Mouse (Mus musculus) stomach, embryonic 14.5 days (tissue): ENCODE data around the gene Stxbp4. TPM values are rescaled to one million over a fixed set of nuclear protein-coding genes. Genes with fewer than 3 reads are reported as not detected.

Source experiments
- ATAC-seq: fragments of 200-750 bp; cut with Nextera tagmentation; 2 replicates; pipeline ENCODE4 v1.8.0; 2017; ENCODE audit warnings: low read depth, moderate TSS enrichment; ENCODE audit not compliant: insufficient number of reproducible peaks, insufficient read depth, low FRiP score
- H3K27ac ChIP-seq: fragments of 300-500 bp; sonication (generic); 2 replicates; pipeline ENCODE4 v1.5.1; 2014; ENCODE audit warnings: mild to moderate bottlenecking, low read length, moderate library complexity, mixed read lengths
- H3K27me3 ChIP-seq: fragments of 300-500 bp; sonication (generic); 2 replicates; pipeline ENCODE4 v1.6.1; 2014; ENCODE audit warnings: low read length, control low read depth, mixed read lengths; ENCODE audit not compliant: control insufficient read depth, insufficient read depth
- H3K36me3 ChIP-seq: fragments of 300-500 bp; sonication (generic); 2 replicates; pipeline ENCODE4 v1.6.1; 2014; ENCODE audit warnings: mild to moderate bottlenecking, control low read depth, low read length, moderate library complexity, mixed read lengths; ENCODE audit not compliant: control insufficient read depth, insufficient read depth
- H3K4me1 ChIP-seq: fragments of 300-500 bp; sonication (generic); 2 replicates; pipeline ENCODE4 v1.6.1; 2014; ENCODE audit warnings: low read length, control low read depth, mixed read lengths; ENCODE audit not compliant: control insufficient read depth, insufficient read depth
- H3K4me2 ChIP-seq: fragments of 300-500 bp; sonication (generic); replicated peaks from 2 replicates; pipeline ENCODE4 v1.6.1; 2014; ENCODE audit warnings: low read depth, low read length, control low read depth
- H3K4me3 ChIP-seq: fragments of 300-500 bp; sonication (generic); 2 replicates; pipeline ENCODE4 v1.5.1; 2014; ENCODE audit warnings: low read depth, low read length, control low read depth
- H3K9ac ChIP-seq: fragments of 300-500 bp; sonication (generic); replicated peaks from 2 replicates; pipeline ENCODE4 v1.6.1; 2014; ENCODE audit warnings: low read depth, mild to moderate bottlenecking, control low read depth, low read length, moderate library complexity, mixed read lengths
- H3K9me3 ChIP-seq: fragments of 300-500 bp; sonication (generic); 2 replicates; pipeline ENCODE4 v1.6.1; 2016; ENCODE audit warnings: low read depth, low read length, control low read depth; ENCODE audit not compliant: control insufficient read depth
- WGBS: fragments of 180-500 bp; shearing (Covaris S2); extraction: QIAGEN DNeasy Blood & Tissue Kit; methylation state at CpG from one replicate; pipeline ENCODE4 v1.1.7; 2014; 5-methylcytosine and 5-hydroxymethylcytosine counted together
- polyA plus RNA-seq: library from polyadenylated mRNA; unstranded; fragments of >200 nt; fragmentation: Nextera tagmentation; extraction: Ambion mirVana; gene quantifications from 2 replicates; pipeline ENCODE4 v1.2.1, GENCODE M21; 2014

Stxbp4 gene
- polyA plus RNA-seq, 1 experiment from 2014 or later, result 27.2 TPM

DNA sequence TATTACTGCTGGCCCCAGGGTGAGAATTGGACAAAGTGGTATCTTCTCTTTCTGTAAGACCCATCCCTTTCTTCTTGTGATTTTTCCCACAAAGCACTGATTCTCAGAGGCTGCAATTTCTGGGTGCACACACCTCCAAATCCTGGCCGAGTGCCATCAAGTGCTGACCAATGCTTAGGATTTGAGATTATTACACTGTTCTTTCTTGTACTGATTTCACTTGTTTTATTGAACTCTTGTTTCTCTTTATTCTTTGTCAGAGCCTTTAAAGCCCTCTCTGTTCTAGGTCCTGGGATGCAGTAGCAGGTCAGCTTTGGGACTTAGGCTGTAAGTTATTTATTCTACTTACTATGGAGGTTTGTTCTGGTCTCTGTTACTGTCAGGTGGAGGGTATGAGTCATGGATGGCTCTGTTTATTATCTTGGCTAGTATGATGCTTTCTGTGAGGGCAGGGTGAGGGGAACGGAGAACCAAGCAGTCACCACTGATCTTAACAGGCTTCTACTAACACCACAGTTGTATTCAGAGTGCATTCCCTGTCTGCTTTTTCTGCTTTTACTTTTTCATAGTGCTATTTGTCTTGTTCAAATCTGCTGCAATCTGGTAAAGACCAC lies 67.1 kb downstream of the Stxbp4 start:
- Histone ChIP-seq H3K36me3 (0 out of 2 replicates have a peak, but pooled peaks cover 3% of the 10 kb centered on the region), H3K4me2 (no peak overlapping the region), H3K4me1 (no peaks in the 10 kb centered on the region), H3K9ac (no peak overlapping the region), H3K9me3 (no peaks in the 10 kb centered on the region), H3K27ac (no peak overlapping the region), H3K4me3 (no peak overlapping the region), H3K27me3 (no peaks in the 10 kb centered on the region)
- WGBS, result 72% methylated on average over 2 of the region's 2 CpGs
- no peak for ATAC-seq

DNA sequence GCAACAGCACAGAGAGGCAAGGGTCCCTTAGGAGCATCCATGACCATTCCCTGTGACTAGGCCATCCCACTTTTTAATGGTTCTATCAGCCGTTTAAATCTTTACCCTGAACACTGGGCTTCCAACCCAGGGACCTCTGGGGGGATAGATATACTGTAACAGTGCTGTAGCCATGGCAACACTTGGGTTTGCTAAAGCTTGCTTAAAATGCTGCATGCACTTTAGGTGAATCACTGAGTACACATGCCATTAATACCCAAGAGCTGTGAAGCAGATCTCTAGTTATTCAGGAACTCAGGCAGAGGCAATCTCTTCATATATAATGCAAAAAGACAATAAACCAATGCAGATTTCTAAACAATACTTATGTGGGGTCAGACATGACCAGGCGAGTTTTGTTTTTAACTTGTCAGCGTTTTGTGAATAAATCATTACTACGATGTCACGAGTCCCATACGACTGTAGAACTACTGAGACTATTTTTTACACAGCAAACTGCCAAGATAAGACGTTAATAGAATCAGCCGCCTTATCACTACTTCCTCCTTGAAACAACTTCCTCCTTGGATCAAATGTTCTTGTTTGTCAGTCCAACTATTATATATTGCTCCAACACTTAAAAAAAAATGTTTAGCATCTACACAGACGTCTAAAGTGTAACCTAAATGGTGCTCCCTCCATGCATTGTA lies 79.4 kb downstream of the Stxbp4 start:
- 0 out of 2 replicates have a peak, but pooled peaks have one; percentile 53 for ATAC-seq
- Histone ChIP-seq H3K27me3 (no peaks in the 10 kb centered on the region), H3K36me3 (no peaks in the 10 kb centered on the region), H3K9me3 (no peaks in the 10 kb centered on the region), H3K9ac (no peak overlapping the region), H3K27ac (no peak overlapping the region), H3K4me3 (no peak overlapping the region), H3K4me1 (no peaks in the 10 kb centered on the region), H3K4me2 (no peak overlapping the region)
- WGBS, result 44% methylated on average over 9 of the region's 9 CpGs

GRCm38 (mm10) chr11:90556517-90556916 lies 81.4 kb downstream of the Stxbp4 start:
- no peak overlapping the region for H3K4me3 ChIP-seq
- no peaks in the 10 kb centered on the region for H3K36me3 ChIP-seq
- no peak overlapping the region for H3K27ac ChIP-seq
- ATAC-seq, result no peak
- no peak overlapping the region for H3K9ac ChIP-seq
- H3K4me1 ChIP-seq, result no peaks in the 10 kb centered on the region
- H3K9me3 ChIP-seq, result no peaks in the 10 kb centered on the region
- H3K27me3 ChIP-seq, result no peaks in the 10 kb centered on the region
- 51% methylated on average over 4 of the region's 4 CpGs for WGBS
- no peak overlapping the region for H3K4me2 ChIP-seq

DNA sequence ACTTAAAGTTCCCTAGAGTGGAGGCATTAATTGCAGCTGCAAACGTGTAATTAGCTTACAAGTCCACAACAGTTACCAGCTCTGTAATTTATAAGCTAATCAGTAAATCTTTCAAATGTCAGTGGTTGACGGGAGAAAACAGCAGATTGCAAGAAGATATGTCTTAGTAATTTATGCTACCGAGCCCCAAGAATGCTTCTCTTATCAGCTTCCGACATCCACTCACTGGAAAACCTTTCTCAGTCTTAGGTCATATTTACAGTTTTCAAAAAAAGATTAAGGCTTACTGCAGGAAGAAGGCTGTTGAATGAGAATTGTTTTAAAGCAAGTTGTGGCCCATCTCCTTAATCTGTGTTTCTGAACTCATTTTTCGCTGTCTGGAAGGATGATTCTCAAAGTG lies 83.9 kb downstream of the Stxbp4 start:
- no peak for ATAC-seq
- Histone ChIP-seq H3K9ac (no peak overlapping the region), H3K36me3 (no peaks in the 10 kb centered on the region), H3K4me1 (no peaks in the 10 kb centered on the region), H3K4me3 (no peak overlapping the region), H3K27me3 (no peaks in the 10 kb centered on the region), H3K4me2 (no peak overlapping the region), H3K27ac (no peak overlapping the region), H3K9me3 (no peaks in the 10 kb centered on the region)
- 46% methylated on average over 5 of the region's 5 CpGs for whole genome bisulfite sequencing

GRCm38 (mm10) chr11:90552303-90553201 lies 85.3 kb downstream of the Stxbp4 start:
- 75% methylated on average over 18 of the region's 18 CpGs for WGBS
- no peaks in the 10 kb centered on the region for H3K9me3 ChIP-seq
- H3K4me3 ChIP-seq, result no peak overlapping the region
- H3K36me3 ChIP-seq, result no peaks in the 10 kb centered on the region
- H3K27me3 ChIP-seq, result no peaks in the 10 kb centered on the region
- no peak for ATAC-seq
- no peak overlapping the region for H3K4me2 ChIP-seq
- H3K27ac ChIP-seq, result no peak overlapping the region
- no peaks in the 10 kb centered on the region for H3K4me1 ChIP-seq
- no peak overlapping the region for H3K9ac ChIP-seq

DNA sequence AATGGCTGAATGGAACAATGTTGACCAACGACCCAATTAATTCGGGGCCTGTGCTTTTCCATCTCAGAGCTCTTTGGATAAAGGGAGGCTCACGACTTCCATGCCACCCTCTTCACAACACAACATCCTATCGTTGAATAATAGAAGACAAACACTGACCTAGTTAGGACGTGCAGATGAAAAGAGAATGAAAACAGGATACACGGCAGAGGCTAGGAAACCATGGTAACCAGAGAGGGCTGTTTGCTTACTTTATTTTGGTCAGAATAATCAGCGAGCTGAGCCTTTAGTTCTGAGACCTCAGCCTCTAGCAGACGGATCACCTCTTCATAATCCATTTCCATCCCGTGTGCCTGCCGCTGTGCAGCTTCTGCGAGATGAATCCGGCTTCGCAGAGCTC lies 89.3 kb downstream of the Stxbp4 start:
- H3K27ac ChIP-seq, result no peak overlapping the region
- 44% methylated on average over 13 of the region's 13 CpGs for WGBS
- H3K4me1 ChIP-seq, result no peaks in the 10 kb centered on the region
- no peak overlapping the region for H3K4me2 ChIP-seq
- ATAC-seq, result no peak
- no peaks in the 10 kb centered on the region for H3K36me3 ChIP-seq
- H3K9me3 ChIP-seq, result no peaks in the 10 kb centered on the region
- H3K27me3 ChIP-seq, result no peaks in the 10 kb centered on the region
- H3K4me3 ChIP-seq, result no peak overlapping the region
- no peak overlapping the region for H3K9ac ChIP-seq

DNA sequence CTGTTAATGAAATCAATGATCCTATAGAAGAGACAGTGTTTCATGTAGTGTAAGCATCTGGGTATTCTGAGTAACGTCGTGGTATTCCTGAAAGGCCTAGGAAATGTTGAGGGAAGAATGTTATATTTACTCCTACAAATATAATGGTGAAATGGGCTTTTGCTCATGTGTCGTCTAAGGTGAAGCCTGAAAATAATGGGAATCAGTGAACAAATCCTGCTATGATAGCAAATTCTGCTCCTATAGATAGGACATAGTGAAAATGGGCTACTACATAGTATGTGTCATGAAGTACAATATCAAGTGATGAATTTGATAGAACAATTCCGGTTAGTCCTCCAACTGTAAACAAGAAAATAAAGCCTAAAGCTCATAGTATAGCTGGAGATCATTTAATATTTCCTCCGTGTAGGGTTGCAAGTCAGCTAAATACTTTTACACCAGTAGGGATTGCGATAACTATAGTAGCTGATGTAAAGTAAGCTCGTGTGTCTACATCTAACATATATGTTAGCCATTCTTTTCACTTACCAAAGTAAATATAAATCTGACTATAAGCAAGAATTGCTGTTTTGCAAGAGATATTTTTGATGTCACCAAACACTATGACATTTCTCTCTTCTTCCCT lies 99.1 kb downstream of the Stxbp4 start:
- Histone ChIP-seq H3K27ac (no peak overlapping the region), H3K9me3 (no peaks in the 10 kb centered on the region), H3K4me1 (no peaks in the 10 kb centered on the region), H3K27me3 (no peaks in the 10 kb centered on the region), H3K4me3 (no peak overlapping the region), H3K4me2 (no peak overlapping the region), H3K36me3 (no peaks in the 10 kb centered on the region), H3K9ac (no peak overlapping the region)
- no peak for ATAC-seq
- WGBS, result 95% methylated on average over 7 of the region's 7 CpGs

- Histone ChIP-seq H3K4me2 (no peak overlapping the region), H3K36me3 (0 out of 2 replicates have a peak, but pooled peaks cover 6% of the 10 kb centered on the region), H3K4me1 (no peaks in the 10 kb centered on the region), H3K27me3 (no peaks in the 10 kb centered on the region), H3K9ac (no peak overlapping the region), H3K27ac (no peak overlapping the region), H3K4me3 (no peak overlapping the region), H3K9me3 (peaks cover 3% of the 10 kb centered on the region; the same call in 1 of the 2 replicates)
- ATAC-seq, result no peak
- WGBS, result 81% methylated on average over 2 of the region's 2 CpGs
Measured at GRCm38 (mm10) chr11:90525311-90525710, 112.6 kb downstream of the Stxbp4 start.
